Comparison of ENCODE assay signal across 1 mouse cellular context in genomic region chr5:92087469-92087868, GRCm38 (mm10).
A peak's percentile ranks its signal among the peaks of the same experiment; 100 is the strongest.
TF ChIP-seq lines count a peak whose summit lies in the region.

No protein-coding gene starts in this region.

TF ChIP-seq in MEL, 35 proteins besides CTCF, POLR2A, EP300 and RAD21 (continued from another document):
- TF ChIP-seq GATA1 (IDR thresholded peaks at IDR 0.05; ENCODE audit: low read depth, low read length), result peak; percentile 82
TF ChIP-seq in MEL: peak in this region for 3.
